Mouse (Mus musculus) MEL (cell line): ENCODE measurements around the gene St7. TPM values are rescaled to one million over a fixed set of nuclear protein-coding genes. Genes with fewer than 3 reads are reported as not detected.
A peak's percentile ranks its signal among the peaks of the same experiment; 100 is the strongest.

Source experiments
- DNase-seq: peaks from one replicate; pipeline ENCODE4 v3.0.0; 2011; ENCODE audit warnings: low read depth, low spot score
- H3K27ac ChIP-seq: 2 replicates; pipeline ENCODE4 v1.5.1; 2012; ENCODE audit warnings: low read depth, mild to moderate bottlenecking, control low read depth, low read length, moderate library complexity; ENCODE audit not compliant: control insufficient read depth
- H3K27me3 ChIP-seq, 2 experiments: fragments of 150-350 bp in 1 of 2; sonication (generic) in 1 of 2; 2 replicates each; pipeline ENCODE4 v1.6.1; 2012; ENCODE audit warnings: low read length in 2 of 2, mild to moderate bottlenecking in 2 of 2, improper control_type of control experiment in 1 of 2, moderate library complexity in 1 of 2; ENCODE audit not compliant: insufficient read depth in 2 of 2, control insufficient read depth in 1 of 2
- H3K36me3 ChIP-seq, 2 experiments: 2 replicates each; pipeline ENCODE4 v1.6.1; 2012 to 2014; ENCODE audit warnings: low read length in 2 of 2, improper control_type of control experiment in 1 of 2, inconsistent platforms in 1 of 2, mild to moderate bottlenecking in 1 of 2; ENCODE audit not compliant: insufficient read depth in 2 of 2, control insufficient read depth in 1 of 2
- H3K4me1 ChIP-seq, 2 experiments: fragments of 150-350 bp in 1 of 2; sonication (generic) in 1 of 2; 2 replicates each; pipeline ENCODE4 v1.6.1; 2012; ENCODE audit warnings: low read length in 2 of 2, improper control_type of control experiment in 1 of 2, mild to moderate bottlenecking in 1 of 2; ENCODE audit not compliant: insufficient read depth in 2 of 2, control insufficient read depth in 1 of 2
- H3K4me3 ChIP-seq, 2 experiments: fragments of 150-350 bp in 1 of 2; sonication (generic) in 1 of 2; 2 replicates each; pipeline ENCODE4 v1.5.1; 2012; ENCODE audit warnings: low read depth in 2 of 2, low read length in 2 of 2, mild to moderate bottlenecking in 2 of 2, moderate library complexity in 2 of 2, control low read depth in 1 of 2, improper control_type of control experiment in 1 of 2; ENCODE audit not compliant: control insufficient read depth in 1 of 2, insufficient read depth in 1 of 2
- H3K79me2 ChIP-seq: 2 replicates; pipeline ENCODE4 v1.6.1; 2012; ENCODE audit warnings: mild to moderate bottlenecking, low read length, moderate library complexity; ENCODE audit not compliant: control insufficient read depth, poor library complexity, insufficient read depth
- H3K9ac ChIP-seq: 2 replicates; pipeline ENCODE4 v1.6.1; 2012; ENCODE audit warnings: low read depth, mild to moderate bottlenecking, control low read depth, low read length, moderate library complexity; ENCODE audit not compliant: control insufficient read depth, poor library complexity, severe bottlenecking
- H3K9me3 ChIP-seq: fragments of 150-350 bp; sonication (generic); replicated peaks from 2 replicates; pipeline ENCODE4 v1.6.1; 2012; ENCODE audit warnings: mild to moderate bottlenecking, low read length, improper control_type of control experiment, moderate library complexity; ENCODE audit not compliant: insufficient read depth
- BHLHE40 ChIP-seq: IDR thresholded peaks from 2 replicates; pipeline ENCODE4 v1.6.1; 2012; ENCODE audit warnings: low read depth, mild to moderate bottlenecking, inconsistent platforms, low read length, improper control_type of control experiment, borderline replicate concordance
- CHD1 ChIP-seq: IDR thresholded peaks from 2 replicates; pipeline ENCODE4 v1.6.1; 2012; ENCODE audit warnings: low read depth, mild to moderate bottlenecking, inconsistent platforms, low read length, improper control_type of control experiment
- CHD2 ChIP-seq: IDR thresholded peaks from 2 replicates; pipeline ENCODE4 v1.6.1; 2011; ENCODE audit warnings: low read length, improper control_type of control experiment
- E2F4 ChIP-seq: IDR thresholded peaks from 2 replicates; pipeline ENCODE4 v1.6.1; 2011; ENCODE audit warnings: low read depth, low read length, improper control_type of control experiment, borderline replicate concordance
- ELF1 ChIP-seq: IDR thresholded peaks from 2 replicates; pipeline ENCODE4 v1.6.1; 2014; ENCODE audit warnings: low read depth, mild to moderate bottlenecking, inconsistent platforms, low read length, improper control_type of control experiment, moderate library complexity
- EP300 ChIP-seq, 2 experiments: IDR thresholded peaks; 2 replicates each; pipeline ENCODE4 v1.6.1; 2011; ENCODE audit warnings: improper control_type of control experiment in 2 of 2, low read length in 2 of 2, low read depth in 1 of 2, mild to moderate bottlenecking in 1 of 2
- ETS1 ChIP-seq: IDR thresholded peaks from 2 replicates; pipeline ENCODE4 v1.6.1; 2012; ENCODE audit warnings: low read depth, mild to moderate bottlenecking, inconsistent platforms, low read length, improper control_type of control experiment, moderate library complexity
- GABPA ChIP-seq: IDR thresholded peaks from 2 replicates; pipeline ENCODE4 v1.6.1; 2012; ENCODE audit warnings: low read depth, mild to moderate bottlenecking, inconsistent platforms, low read length, improper control_type of control experiment, moderate library complexity
- GATA1 ChIP-seq: IDR thresholded peaks from 2 replicates; pipeline ENCODE4 v1.6.1; 2011; ENCODE audit warnings: low read depth, low read length, improper control_type of control experiment
- KAT2A ChIP-seq: conservative IDR thresholded peaks from 2 replicates; pipeline ENCODE4 v1.6.1; 2012; ENCODE audit warnings: low read depth, low read length, improper control_type of control experiment, inconsistent platforms
- MAX ChIP-seq: IDR thresholded peaks from 2 replicates; pipeline ENCODE4 v1.6.1; 2011; ENCODE audit warnings: low read length, improper control_type of control experiment
- MAZ ChIP-seq: IDR thresholded peaks from 2 replicates; pipeline ENCODE4 v1.6.1; 2012; ENCODE audit warnings: low read depth, mild to moderate bottlenecking, inconsistent platforms, low read length, improper control_type of control experiment
- MEF2A ChIP-seq: IDR thresholded peaks from 2 replicates; pipeline ENCODE4 v1.6.1; 2014; ENCODE audit warnings: low read depth, mild to moderate bottlenecking, inconsistent platforms, low read length, improper control_type of control experiment; ENCODE audit not compliant: poor library complexity, insufficient replicate concordance, severe bottlenecking; ENCODE audit errors: extremely low read depth
- MXI1 ChIP-seq: IDR thresholded peaks from 2 replicates; pipeline ENCODE4 v1.6.1; 2011; ENCODE audit warnings: mild to moderate bottlenecking, low read depth, low read length, improper control_type of control experiment
- MYC ChIP-seq: IDR thresholded peaks from 2 replicates; pipeline ENCODE4 v1.6.1; 2011; ENCODE audit warnings: low read depth, mild to moderate bottlenecking, low read length, improper control_type of control experiment, moderate library complexity
- NELFE ChIP-seq: IDR thresholded peaks from 2 replicates; pipeline ENCODE4 v1.6.1; 2011; ENCODE audit warnings: low read depth, low read length, improper control_type of control experiment
- NRF1 ChIP-seq: IDR thresholded peaks from 2 replicates; pipeline ENCODE4 v1.6.1; 2014; ENCODE audit warnings: low read depth, mild to moderate bottlenecking, inconsistent platforms, low read length, improper control_type of control experiment, moderate library complexity; ENCODE audit not compliant: poor library complexity, insufficient read depth, severe bottlenecking
- POLR2A ChIP-seq, 2 experiments: IDR thresholded peaks; 2 replicates each; pipeline ENCODE4 v1.6.1; 2011 to 2012; ENCODE audit warnings: low read length in 2 of 2, mild to moderate bottlenecking in 2 of 2, control low read depth in 1 of 2, improper control_type of control experiment in 1 of 2, low read depth in 1 of 2, moderate library complexity in 1 of 2; ENCODE audit not compliant: control insufficient read depth in 1 of 2, insufficient read depth in 1 of 2, poor library complexity in 1 of 2
- POLR2AphosphoS2 ChIP-seq: IDR thresholded peaks from 2 replicates; pipeline ENCODE4 v1.6.1; 2011; ENCODE audit warnings: low read length, improper control_type of control experiment
- POLR2AphosphoS5 ChIP-seq: IDR thresholded peaks from 2 replicates; pipeline ENCODE4 v1.6.1; 2012; ENCODE audit warnings: low read depth, borderline replicate concordance, mild to moderate bottlenecking, inconsistent platforms, low read length, moderate library complexity, mixed read lengths
- RCOR1 ChIP-seq: IDR thresholded peaks from 2 replicates; pipeline ENCODE4 v1.6.1; 2012; ENCODE audit warnings: low read depth, mild to moderate bottlenecking, inconsistent platforms, low read length, improper control_type of control experiment
- SIN3A ChIP-seq: IDR thresholded peaks from 2 replicates; pipeline ENCODE4 v1.6.1; 2012; ENCODE audit warnings: low read length, improper control_type of control experiment, inconsistent platforms
- TAL1 ChIP-seq: IDR thresholded peaks from 2 replicates; pipeline ENCODE4 v1.6.1; 2012; ENCODE audit warnings: mild to moderate bottlenecking, inconsistent platforms, low read length, moderate library complexity, mixed read lengths
- TCF12 ChIP-seq: IDR thresholded peaks from 2 replicates; pipeline ENCODE4 v1.6.1; 2014; ENCODE audit warnings: low read depth, mild to moderate bottlenecking, inconsistent platforms, low read length, improper control_type of control experiment, moderate library complexity
- USF1 ChIP-seq: IDR thresholded peaks from 2 replicates; pipeline ENCODE4 v1.6.1; 2014; ENCODE audit warnings: low read depth, mild to moderate bottlenecking, inconsistent platforms, low read length, improper control_type of control experiment, moderate library complexity
- ZC3H11A ChIP-seq: IDR thresholded peaks from 2 replicates; pipeline ENCODE4 v1.6.1; 2012; ENCODE audit warnings: low read depth, mild to moderate bottlenecking, inconsistent platforms, low read length, improper control_type of control experiment
- ZMIZ1 ChIP-seq: IDR thresholded peaks from 2 replicates; pipeline ENCODE4 v1.6.1; 2012; ENCODE audit warnings: low read depth, mild to moderate bottlenecking, inconsistent platforms, low read length, improper control_type of control experiment, moderate library complexity
- ZNF384 ChIP-seq: IDR thresholded peaks from 2 replicates; pipeline ENCODE4 v1.6.1; 2012; ENCODE audit warnings: low read depth, mild to moderate bottlenecking, inconsistent platforms, low read length, improper control_type of control experiment
- polyA plus RNA-seq, 2 experiments: library from polyadenylated mRNA; stranded (reverse) in 1 of 2; unstranded in 1 of 2; fragments of >175 nt in 1 of 2; fragments of >200 nt in 1 of 2; gene quantifications; 2 replicates each; pipeline versions ENCODE4 v1.2.1 to v1.2.4; 2012; ENCODE audit warnings: low replicate concordance in 2 of 2, low read depth in 1 of 2; ENCODE audit not compliant: insufficient read length in 2 of 2, insufficient read depth in 1 of 2, missing spikeins in 1 of 2
- total RNA-seq: library from RNA; depleted of rRNA; stranded (reverse); fragments of 300-350 nt; gene quantifications from 2 replicates; pipeline ENCODE4 v1.2.3, GENCODE M21; 2012

St7 gene
- total and polyA plus RNA-seq, 3 experiments: 34.4 to 48.5 TPM; not detected in 1

DNA sequence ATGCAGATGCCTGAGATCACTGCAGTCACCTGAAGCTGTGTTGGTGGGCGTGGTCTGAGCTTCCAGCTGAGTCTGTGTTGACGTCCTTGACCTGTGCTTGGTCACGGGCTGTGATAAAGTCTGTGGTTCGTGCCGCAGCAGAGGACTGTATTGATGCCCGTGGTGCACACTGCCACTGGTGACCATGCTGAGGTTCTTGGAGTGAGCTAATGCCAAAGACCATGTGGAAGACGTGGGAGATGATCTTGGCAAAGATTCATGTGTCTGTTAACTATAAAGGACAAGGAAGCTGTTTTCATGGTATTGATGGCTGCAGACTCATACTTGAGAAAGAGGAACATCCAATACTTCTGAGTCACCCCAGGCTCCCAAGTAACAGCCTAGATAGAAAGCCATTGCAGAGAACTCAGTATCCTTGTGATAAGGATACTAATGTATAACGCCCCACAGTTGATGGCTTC is 41.2 kb downstream of the St7 start (continued):
- TF ChIP-seq USF1: 0 out of 2 replicates have a peak, but pooled peaks have one; percentile 3
- peak; percentile 71 for TF ChIP-seq ETS1
- TF ChIP-seq POLR2A (IDR thresholded peaks at IDR 0.05; ENCODE audit: control insufficient read depth in 1 of 2, insufficient read depth in 1 of 2, low read depth in 1 of 2, low read length in 2 of 2, poor library complexity in 1 of 2): no peak
- TF ChIP-seq MXI1: peak; percentile 69
- no peak for TF ChIP-seq CHD2
- TF ChIP-seq EP300 (IDR thresholded peaks at IDR 0.05; ENCODE audit: low read depth in 1 of 2, low read length in 2 of 2): peak; percentile 71 to 74
- peak; percentile 67 for TF ChIP-seq SIN3A
- TF ChIP-seq ZNF384: no peak
- no peak for TF ChIP-seq NRF1
- TF ChIP-seq TAL1: peak; percentile 28
- TF ChIP-seq BHLHE40: peak; percentile 47; the same call in 1 of the 2 replicates
- no peak for TF ChIP-seq POLR2AphosphoS2
- no peak for TF ChIP-seq MYC
- no peak for TF ChIP-seq ELF1
- no peak for TF ChIP-seq NELFE
- no peak for TF ChIP-seq E2F4
- no peak for TF ChIP-seq ZMIZ1

DNA sequence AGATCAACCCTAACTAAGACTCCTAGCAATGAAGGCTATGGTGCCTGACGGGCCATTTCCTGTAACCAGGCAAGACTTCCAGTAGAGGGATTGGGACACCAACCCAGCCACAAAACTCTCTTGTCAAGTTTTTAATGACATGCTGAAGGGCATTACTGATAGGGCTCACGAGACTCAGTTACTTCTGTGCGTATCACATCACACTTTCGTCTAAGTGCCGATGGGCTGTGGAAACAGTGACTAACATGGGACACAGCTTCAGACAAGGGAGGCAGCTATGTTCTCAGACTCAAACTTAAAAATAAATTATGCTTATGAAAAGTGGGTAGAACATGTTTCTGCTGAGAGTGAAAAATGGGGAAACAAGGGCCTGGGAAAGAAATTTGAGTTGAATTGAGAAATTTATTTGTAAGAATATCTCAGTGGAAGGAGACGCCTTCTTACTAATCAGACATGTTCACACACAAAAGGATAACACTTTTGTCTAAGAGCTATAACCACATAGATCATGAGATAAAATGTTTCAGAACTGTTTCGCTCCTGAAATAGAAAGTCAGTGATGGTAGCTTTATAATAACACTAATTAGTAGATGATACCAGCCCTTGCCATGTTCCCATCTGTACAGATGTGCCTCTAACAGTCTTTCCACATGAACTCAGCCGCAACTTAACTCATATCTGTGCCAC is 44.7 kb downstream of the St7 start:
- Histone ChIP-seq H3K4me3 (peak overlapping the region; percentile 42 to 54), H3K9ac (peak overlapping the region; percentile 24), H3K27ac (peak overlapping the region; percentile 80)
- TF ChIP-seq TCF12: peak; percentile 71
- TF ChIP-seq ZC3H11A: no peak
- TF ChIP-seq MAZ: no peak
- TF ChIP-seq ELF1: no peak
- TF ChIP-seq EP300 (IDR thresholded peaks at IDR 0.05; ENCODE audit: low read depth in 1 of 2, low read length in 2 of 2): peak; percentile 61 to 64; a peak in 3 of 4 replicates
- no peak for TF ChIP-seq GABPA
- TF ChIP-seq MXI1: no peak
- TF ChIP-seq MAX: no peak
- TF ChIP-seq CHD1: no peak
- 0 out of 2 replicates have a peak, but pooled peaks have one; percentile 8 for TF ChIP-seq SIN3A
- TF ChIP-seq POLR2A (IDR thresholded peaks at IDR 0.05; ENCODE audit: control insufficient read depth in 1 of 2, insufficient read depth in 1 of 2, low read depth in 1 of 2, low read length in 2 of 2, poor library complexity in 1 of 2): no peak
- TF ChIP-seq BHLHE40: peak; percentile 92
- no peak for TF ChIP-seq USF1
- TF ChIP-seq MEF2A: 0 out of 2 replicates have a peak, but pooled peaks have one; percentile 40
- TF ChIP-seq RCOR1: peak; percentile 7; the same call in 1 of the 2 replicates
- no peak for TF ChIP-seq POLR2AphosphoS5
- TF ChIP-seq POLR2AphosphoS2: no peak
- TF ChIP-seq ETS1: peak; percentile 76
- no peak for TF ChIP-seq KAT2A
- TF ChIP-seq GATA1: peak; percentile 56; the same call in 1 of the 2 replicates
- TF ChIP-seq, all 39 proteins: peak for 8
- Histone ChIP-seq H3K36me3 (peaks cover 0 to 66% of the 10 kb centered on the region in 2 experiments; a peak in 2 of 4 replicates), H3K79me2 (peaks cover 25% of the 10 kb centered on the region), H3K9me3 (no peaks in the 10 kb centered on the region), H3K27me3 (no peaks in the 10 kb centered on the region), H3K4me1 (peaks cover 26 to 55% of the 10 kb centered on the region in 2 experiments)
- peak; percentile 79 for DNase-seq
